Mouse (Mus musculus) neural tube, embryonic 15.5 days (tissue): ENCODE results near the gene Erc2. TPM values are rescaled to one million over a fixed set of nuclear protein-coding genes. Genes with fewer than 3 reads are reported as not detected.

Experiments used
- ATAC-seq: fragments of 200-750 bp; cut with Nextera tagmentation; 2 replicates; pipeline ENCODE4 v1.8.0; 2017; ENCODE audit warnings: mild to moderate bottlenecking, moderate TSS enrichment, moderate library complexity; ENCODE audit not compliant: low FRiP score
- H3K27ac ChIP-seq: fragments of 300-500 bp; sonication (generic); replicated peaks from 2 replicates; pipeline ENCODE4 v1.5.1; 2015; ENCODE audit warnings: mild to moderate bottlenecking, inconsistent platforms
- H3K27me3 ChIP-seq: fragments of 300-500 bp; sonication (generic); replicated peaks from 2 replicates; pipeline ENCODE4 v1.6.1; 2015; ENCODE audit warnings: inconsistent platforms
- H3K36me3 ChIP-seq: fragments of 300-500 bp; sonication (generic); 2 replicates; pipeline ENCODE4 v1.6.1; 2015; ENCODE audit warnings: inconsistent platforms
- H3K4me1 ChIP-seq: fragments of 300-500 bp; sonication (generic); 2 replicates; pipeline ENCODE4 v1.6.1; 2015; ENCODE audit warnings: inconsistent platforms
- H3K4me2 ChIP-seq: fragments of 300-500 bp; sonication (generic); 2 replicates; pipeline ENCODE4 v1.6.1; 2015; ENCODE audit warnings: inconsistent platforms, mild to moderate bottlenecking, moderate library complexity
- H3K4me3 ChIP-seq: fragments of 300-500 bp; sonication (generic); replicated peaks from 2 replicates; pipeline ENCODE4 v1.5.1; 2015; ENCODE audit warnings: mild to moderate bottlenecking, inconsistent platforms
- H3K9ac ChIP-seq: fragments of 300-500 bp; sonication (generic); replicated peaks from 2 replicates; pipeline ENCODE4 v1.6.1; 2015; ENCODE audit warnings: mild to moderate bottlenecking, inconsistent platforms
- H3K9me3 ChIP-seq: fragments of 300-500 bp; sonication (generic); replicated peaks from 2 replicates; pipeline ENCODE4 v1.6.1; 2016; ENCODE audit warnings: inconsistent platforms
- WGBS: fragments of 180-500 bp; shearing (Covaris S2); methylation state at CpG from one replicate; pipeline ENCODE4 v1.1.7; 2015; ENCODE audit warnings: mixed read lengths; 5-methylcytosine and 5-hydroxymethylcytosine counted together
- polyA plus RNA-seq: library from polyadenylated mRNA; unstranded; fragments of >200 nt; fragmentation: Nextera tagmentation; extraction: Ambion mirVana; gene quantifications from 2 replicates; pipeline ENCODE4 v1.2.1, GENCODE M21; 2015

Erc2 gene
- polyA plus RNA-seq, 1 experiment from 2014 or later: 80.3 TPM

- no peak for ATAC-seq
- H3K4me3 ChIP-seq: no peak overlapping the region
- WGBS: 34% methylated on average over 2 of the region's 2 CpGs
- no peak overlapping the region for H3K9ac ChIP-seq
- H3K9me3 ChIP-seq: no peaks in the 10 kb centered on the region
- no peak overlapping the region for H3K4me2 ChIP-seq
- H3K27me3 ChIP-seq: peaks cover 18% of the 10 kb centered on the region
- H3K4me1 ChIP-seq: peaks cover 32% of the 10 kb centered on the region
- H3K36me3 ChIP-seq: no peaks in the 10 kb centered on the region
- H3K27ac ChIP-seq: no peak overlapping the region
Measured at GRCm38 (mm10) chr14:28514171-28514570, 891.9 kb downstream of the Erc2 start.

- H3K27me3 ChIP-seq: peaks cover 14% of the 10 kb centered on the region; the same call in 1 of the 2 replicates
- H3K36me3 ChIP-seq: no peaks in the 10 kb centered on the region
- no peak overlapping the region for H3K27ac ChIP-seq
- 59% methylated on average over 6 of the region's 6 CpGs for WGBS
- H3K4me3 ChIP-seq: no peak overlapping the region
- no peaks in the 10 kb centered on the region for H3K9me3 ChIP-seq
- ATAC-seq: no peak
- peaks cover 20% of the 10 kb centered on the region for H3K4me1 ChIP-seq
- H3K4me2 ChIP-seq: no peak overlapping the region
- no peak overlapping the region for H3K9ac ChIP-seq
Measured at GRCm38 (mm10) chr14:28515331-28515730, 893.1 kb downstream of the Erc2 start.

GRCm38 (mm10) chr14:28517631-28518560 lies 895.7 kb downstream of the Erc2 start:
- Histone ChIP-seq H3K9me3 (no peaks in the 10 kb centered on the region), H3K36me3 (no peaks in the 10 kb centered on the region), H3K27me3 (0 out of 2 replicates have a peak, but pooled peaks cover 10% of the 10 kb centered on the region), H3K9ac (no peak overlapping the region), H3K4me2 (no peak overlapping the region), H3K4me3 (no peak overlapping the region), H3K27ac (no peak overlapping the region), H3K4me1 (0 out of 2 replicates have a peak, but pooled peaks cover 6% of the 10 kb centered on the region)
- ATAC-seq: no peak
- WGBS: 84% methylated on average over 39 of the region's 39 CpGs

- no peak overlapping the region for H3K9ac ChIP-seq
- no peak for ATAC-seq
- no peak overlapping the region for H3K4me3 ChIP-seq
- H3K9me3 ChIP-seq: no peaks in the 10 kb centered on the region
- H3K27ac ChIP-seq: no peak overlapping the region
- H3K4me1 ChIP-seq: no peaks in the 10 kb centered on the region
- WGBS: 93% methylated on average over 1 of the region's 1 CpGs
- H3K4me2 ChIP-seq: no peak overlapping the region
- H3K36me3 ChIP-seq: no peaks in the 10 kb centered on the region
- H3K27me3 ChIP-seq: no peaks in the 10 kb centered on the region
Measured at GRCm38 (mm10) chr14:28521106-28521505, 898.9 kb downstream of the Erc2 start.

GRCm38 (mm10) chr14:28522611-28523010 lies 900.4 kb downstream of the Erc2 start:
- ATAC-seq: no peak
- Histone ChIP-seq H3K9me3 (no peaks in the 10 kb centered on the region), H3K27ac (no peak overlapping the region), H3K9ac (no peak overlapping the region), H3K27me3 (no peaks in the 10 kb centered on the region), H3K4me2 (no peak overlapping the region), H3K4me1 (no peaks in the 10 kb centered on the region), H3K36me3 (no peaks in the 10 kb centered on the region), H3K4me3 (no peak overlapping the region)
- 85% methylated on average over 21 of the region's 21 CpGs for WGBS

GRCm38 (mm10) chr14:28525566-28525965 lies 903.3 kb downstream of the Erc2 start:
- Histone ChIP-seq H3K9me3 (no peaks in the 10 kb centered on the region), H3K4me3 (no peak overlapping the region), H3K4me2 (no peak overlapping the region), H3K27me3 (no peaks in the 10 kb centered on the region), H3K9ac (no peak overlapping the region), H3K4me1 (no peaks in the 10 kb centered on the region), H3K36me3 (no peaks in the 10 kb centered on the region), H3K27ac (no peak overlapping the region)
- WGBS: 65% methylated on average over 1 of the region's 1 CpGs
- no peak for ATAC-seq

Other genes with a start within 250 kb of the Erc2 start
- gene Fam208a, start 193.6 kb upstream of the Erc2 start, polyA plus RNA-seq: 13.6 and 15.9 TPM in 2 replicates
- 11.2 and 11.9 TPM in 2 replicates for gene Ccdc66, start 114.0 kb upstream of the Erc2 start, polyA plus RNA-seq